Mouse (Mus musculus) ZHBTc4 (cell line): Measurements from ENCODE around the gene Ccdc110.

Experiments used
- DNase-seq: peaks from one replicate; pipeline ENCODE4 v3.0.0-alpha.2; 2011; ENCODE audit warnings: low read depth, low spot score

Ccdc110 gene

GRCm38 (mm10) chr8:45934582-45935014 is at the start of gene Ccdc110:
Ccdc110 (plus strand) TSS chr8:45934619.
- DNase-seq = peak; percentile 95

DNA sequence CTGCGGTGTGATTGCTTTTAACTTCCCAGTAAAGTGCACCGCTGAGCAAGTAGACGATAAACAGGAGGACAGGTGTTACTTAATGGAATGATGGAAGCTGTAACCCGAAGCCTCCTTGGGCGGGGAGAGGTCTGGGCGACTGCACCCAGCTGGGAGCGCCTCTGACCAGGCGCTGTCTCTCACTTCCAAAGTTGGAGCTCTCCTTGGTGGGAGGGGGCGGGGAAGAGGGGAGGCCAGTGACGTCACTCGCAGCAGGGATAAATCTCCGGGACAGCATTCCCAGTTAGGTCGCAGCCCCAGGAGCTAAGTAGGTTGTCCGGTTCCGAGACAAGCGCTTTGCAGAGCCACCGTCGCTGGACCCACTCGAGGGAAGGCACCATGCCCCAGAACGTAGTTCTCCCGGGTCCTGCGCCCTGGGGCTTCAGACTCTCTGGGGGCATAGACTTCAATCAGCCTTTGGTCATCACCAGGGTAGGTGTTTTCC is 49.2 kb upstream of the Ccdc110 start, which contains the start of gene Pdlim3:
Gene Pdlim3 (plus strand): TSS at position 260 of the 484 bp plus-strand sequence.
- DNase-seq = peak; percentile 81

DNA sequence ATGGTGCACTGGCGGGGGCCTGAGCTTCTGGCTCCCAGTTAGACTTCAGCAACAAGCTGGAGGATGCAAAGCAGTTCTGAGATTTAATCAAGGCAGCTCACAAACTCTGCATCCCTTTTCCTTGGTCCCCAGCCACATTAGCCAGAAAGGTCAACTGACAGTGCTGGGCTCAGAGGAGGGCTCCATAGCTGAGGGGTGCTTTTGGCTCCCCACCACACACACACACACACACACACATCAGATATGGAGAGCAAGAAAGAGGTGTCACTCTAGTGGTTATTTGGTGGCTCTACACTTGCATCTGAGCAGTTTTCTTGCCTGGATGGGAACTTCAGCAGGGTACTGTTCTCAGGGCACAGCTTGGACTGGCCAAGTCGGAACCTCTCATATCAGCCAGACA is 48.6 kb upstream of the Ccdc110 start:
- peak; percentile 27 for DNase-seq

GRCm38 (mm10) chr8:45889737-45890136 is 44.7 kb upstream of the Ccdc110 start:
- DNase-seq = no peak

DNA sequence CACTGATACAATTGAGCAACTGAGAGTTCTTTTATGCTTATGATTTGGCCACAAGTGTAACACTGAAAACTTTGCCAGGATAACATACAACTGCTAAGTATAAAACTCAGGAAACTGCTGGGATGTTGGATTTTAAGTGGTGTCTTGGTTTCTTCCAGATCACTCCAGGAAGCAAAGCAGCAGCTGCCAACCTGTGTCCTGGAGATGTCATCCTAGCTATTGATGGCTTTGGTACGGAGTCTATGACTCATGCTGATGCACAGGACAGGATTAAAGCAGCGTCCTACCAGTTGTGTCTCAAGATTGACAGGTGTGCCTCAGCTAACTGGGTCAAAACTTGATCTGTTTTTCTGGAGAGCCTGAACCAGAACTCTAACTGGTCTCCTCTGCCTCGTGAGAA is 37.8 kb upstream of the Ccdc110 start:
- no peak for DNase-seq

GRCm38 (mm10) chr8:45899783-45900182 is 34.6 kb upstream of the Ccdc110 start:
- DNase-seq = no peak

DNA sequence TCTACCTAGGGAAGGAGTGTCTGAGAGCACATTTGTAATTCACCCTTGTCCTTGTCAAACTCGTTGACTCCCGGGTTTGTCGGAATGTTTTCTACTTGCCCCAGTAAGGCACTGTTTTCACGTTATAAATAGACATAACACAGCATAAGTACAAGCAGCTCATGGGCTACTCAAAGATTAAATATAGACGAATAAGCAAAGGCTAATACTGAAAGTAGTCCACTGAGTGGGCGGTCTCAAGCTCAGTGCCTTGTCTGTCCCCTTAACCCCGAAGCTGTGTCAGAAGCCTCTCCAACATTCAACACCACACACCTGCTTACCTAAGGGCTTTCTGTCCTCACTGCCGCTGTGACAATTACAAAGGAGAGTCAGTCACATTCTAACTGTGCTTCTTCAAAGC is 32.8 kb upstream of the Ccdc110 start:
- DNase-seq = no peak

DNA sequence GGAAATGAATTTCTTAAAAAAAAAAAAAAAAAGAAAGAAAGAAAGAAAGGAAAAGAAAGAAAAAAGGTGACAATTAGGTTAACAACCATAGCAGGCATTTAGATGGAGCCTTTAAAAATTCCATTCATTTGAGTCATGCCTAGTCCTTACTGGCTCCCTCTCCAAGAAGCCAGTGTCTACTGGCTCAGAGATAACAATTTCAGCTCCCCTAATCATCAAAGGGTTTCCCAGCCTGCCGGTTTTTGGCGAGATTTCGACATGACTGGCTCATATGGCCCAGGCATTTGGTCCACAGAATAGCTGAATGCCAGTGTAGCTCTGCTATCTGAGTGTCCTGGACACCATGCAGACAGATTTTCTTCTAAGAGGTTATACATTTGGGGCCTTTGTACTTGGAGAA is 30.8 kb upstream of the Ccdc110 start:
- no peak for DNase-seq

- no peak for DNase-seq
These were observed 28.7 kb upstream of the Ccdc110 start for GRCm38 (mm10) chr8:45905591-45906250.

DNA sequence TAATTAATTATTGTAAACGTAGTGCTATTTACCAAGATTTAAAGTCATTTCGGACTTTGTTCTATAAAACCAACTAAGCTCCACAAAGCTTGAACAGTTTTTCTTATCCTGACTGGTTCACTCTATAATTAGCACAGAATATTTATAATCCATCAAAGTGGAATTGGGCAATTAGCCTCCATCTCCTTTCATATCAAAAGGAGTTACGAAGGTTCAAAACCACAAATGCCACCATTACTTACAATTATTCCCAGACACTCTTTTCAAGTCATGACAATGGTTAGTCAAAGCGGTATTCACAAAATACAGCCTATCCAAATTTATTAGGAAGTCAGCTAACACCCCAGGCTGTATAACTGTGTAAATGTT is 28.2 kb upstream of the Ccdc110 start:
- no peak for DNase-seq

DNA sequence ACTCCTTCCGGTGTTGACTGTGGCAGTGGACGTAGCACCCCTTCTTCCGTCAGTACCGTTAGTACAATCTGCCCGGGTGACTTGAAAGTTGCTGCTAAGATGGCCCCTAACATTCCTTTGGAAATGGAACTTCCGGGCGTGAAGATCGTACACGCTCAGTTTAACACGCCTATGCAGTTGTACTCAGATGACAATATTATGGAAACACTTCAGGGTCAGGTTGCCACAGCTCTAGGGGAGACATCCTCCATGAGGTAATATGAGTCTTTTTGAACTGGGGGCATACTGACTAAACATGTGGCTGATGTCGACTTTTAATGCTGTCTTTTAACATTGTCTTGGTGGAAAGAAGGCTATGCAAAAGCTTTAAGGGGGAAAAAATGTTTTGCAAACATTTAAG is 20.7 kb upstream of the Ccdc110 start:
- no peak for DNase-seq

DNA sequence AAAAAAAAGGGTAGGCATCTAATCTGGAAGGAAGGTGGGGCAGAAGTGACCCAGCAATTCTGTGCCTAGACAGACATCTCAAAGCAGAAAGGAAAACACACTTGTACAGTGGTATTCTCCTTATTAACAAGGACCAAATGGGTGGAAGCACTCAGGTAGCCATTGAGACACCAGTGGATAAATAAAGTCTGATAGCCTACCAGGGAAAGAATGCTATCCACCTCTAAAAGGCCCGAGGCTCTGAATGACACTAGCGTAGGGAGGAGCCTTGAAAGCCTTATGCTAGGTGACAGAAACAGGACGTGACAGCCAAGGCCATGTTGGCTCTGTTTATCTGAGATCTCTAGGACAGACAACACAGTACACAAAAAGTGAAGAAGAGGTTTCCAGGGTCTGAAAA is 17.9 kb upstream of the Ccdc110 start:
- DNase-seq = peak; percentile 43

- DNase-seq = no peak
These were observed 17.3 kb upstream of the Ccdc110 start for GRCm38 (mm10) chr8:45917040-45917679.

DNA sequence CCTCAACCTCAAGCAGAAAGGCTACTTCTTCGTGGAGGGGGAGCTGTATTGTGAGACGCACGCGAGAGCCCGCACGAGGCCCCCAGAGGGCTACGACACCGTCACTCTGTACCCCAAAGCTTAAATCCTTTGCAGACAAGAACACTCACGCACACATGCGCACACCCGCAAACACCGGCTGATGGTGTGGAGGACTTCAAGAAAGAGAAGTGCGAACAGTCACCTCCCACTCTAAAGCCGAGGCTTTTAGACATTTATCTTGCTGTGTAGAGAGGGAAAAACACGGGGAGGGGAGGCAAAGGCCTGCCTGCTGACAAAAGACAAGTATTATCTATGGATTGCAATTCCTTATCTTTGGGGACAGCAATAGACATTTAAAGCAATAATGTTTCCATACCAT is 15.5 kb upstream of the Ccdc110 start:
- DNase-seq = no peak

GRCm38 (mm10) chr8:45920392-45920791 is 14.0 kb upstream of the Ccdc110 start:
- DNase-seq = no peak

DNA sequence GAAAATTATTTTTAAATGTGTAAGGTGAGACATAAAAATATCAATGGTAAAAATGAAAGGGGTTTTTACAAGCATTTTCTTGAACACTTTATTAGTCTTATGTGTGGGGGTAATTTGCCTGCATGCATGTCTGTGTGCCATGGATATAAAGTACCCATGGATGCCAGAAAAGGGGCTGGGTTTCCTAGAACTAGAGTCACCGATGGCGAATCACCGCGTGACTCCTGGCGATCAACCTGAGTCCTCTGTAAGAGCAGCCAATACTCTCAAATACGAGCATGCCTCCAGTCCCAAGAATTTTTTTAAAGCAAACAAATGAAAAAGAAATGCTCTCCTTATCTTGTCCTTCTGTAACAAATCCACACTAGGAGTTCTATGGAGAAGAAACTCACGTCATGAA is 12.3 kb upstream of the Ccdc110 start:
- no peak for DNase-seq

DNA sequence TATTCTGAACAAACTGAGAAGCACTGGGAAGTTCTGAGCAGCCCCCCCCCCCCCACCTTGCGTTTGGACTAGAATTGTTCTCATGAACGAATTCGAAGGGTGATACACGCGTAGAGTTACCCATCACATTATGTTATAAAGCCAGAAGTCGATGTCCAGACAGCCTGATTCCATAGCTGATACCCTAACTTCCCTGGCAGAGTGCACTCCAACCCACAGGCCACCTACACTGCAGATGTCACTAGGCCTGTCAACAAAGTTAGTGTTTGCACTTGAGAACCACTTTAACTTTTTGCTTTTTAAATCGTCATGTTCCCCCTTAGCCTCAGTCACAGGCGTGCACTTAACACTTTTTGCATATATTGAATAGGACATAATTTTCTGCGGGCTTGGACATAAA is 2.6 kb downstream of the Ccdc110 start:
- DNase-seq = no peak

GRCm38 (mm10) chr8:45946283-45946682 is 11.9 kb downstream of the Ccdc110 start:
- DNase-seq = no peak

GRCm38 (mm10) chr8:45950622-45951021 is 16.2 kb downstream of the Ccdc110 start:
- peak; percentile 60 for DNase-seq

DNA sequence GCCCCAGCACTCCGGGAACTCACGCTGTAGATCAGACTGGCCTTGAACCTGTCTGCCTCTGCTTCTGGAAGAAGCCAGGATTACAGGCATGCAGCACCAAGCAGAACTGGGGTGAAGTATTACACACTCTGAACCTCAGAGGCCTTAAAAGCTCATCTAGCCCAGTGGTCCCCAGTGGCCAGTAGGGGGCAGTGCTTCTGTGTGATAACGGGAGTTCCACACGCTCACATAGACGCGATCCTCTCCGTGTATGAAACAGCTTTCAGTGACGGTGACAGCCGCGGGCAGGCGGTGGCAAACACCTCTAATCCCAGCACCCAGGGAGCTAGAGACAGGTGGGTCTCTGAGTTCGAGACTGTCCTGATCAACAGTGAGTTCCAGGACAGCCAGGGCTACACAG is 36.5 kb downstream of the Ccdc110 start:
- DNase-seq = peak; percentile 67

- no peak for DNase-seq
These were observed 39.6 kb downstream of the Ccdc110 start for GRCm38 (mm10) chr8:45973988-45974505.

DNA sequence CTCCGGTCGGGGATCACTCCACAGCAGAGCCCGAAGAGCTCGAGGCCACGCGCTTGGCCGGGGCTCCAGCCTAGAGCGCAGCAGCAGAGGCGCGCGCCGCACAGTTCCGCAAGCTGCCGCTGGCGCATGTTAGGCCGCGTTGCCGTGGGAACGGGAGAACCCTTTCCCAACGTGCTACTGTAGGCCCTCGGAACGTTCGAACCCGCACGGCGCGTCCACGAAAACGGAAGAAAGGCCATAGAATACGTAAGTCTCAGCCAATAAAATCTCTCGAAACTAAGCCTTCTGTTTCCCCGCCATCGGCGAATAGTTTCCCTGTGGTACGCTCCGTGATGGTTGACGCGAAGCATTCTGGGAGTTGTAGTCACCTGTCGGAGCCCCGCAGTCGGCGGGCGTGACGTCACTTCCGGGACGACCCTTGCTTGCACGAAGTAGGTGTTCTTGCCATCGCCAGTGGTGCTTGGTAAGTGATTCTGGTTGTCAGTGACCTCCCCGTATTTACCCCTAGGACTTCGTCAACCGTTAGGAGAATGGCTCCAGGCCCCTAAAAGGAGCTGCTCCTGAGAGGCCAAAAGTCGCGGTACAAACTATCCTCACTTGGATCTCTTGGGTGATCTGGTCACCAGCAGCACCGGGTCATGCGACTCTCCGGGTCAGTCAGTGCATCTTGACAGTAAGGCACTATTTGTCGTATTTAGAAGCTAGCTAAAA is 40.9 kb downstream of the Ccdc110 start, which contains the start of the genes 1700029J07Rik and Ufsp2:
Gene 1700029J07Rik (minus strand): TSS at position 127 of the 711 bp plus-strand sequence.
Gene Ufsp2 (plus strand): TSS at position 403 of the 711 bp plus-strand sequence.
- peak; percentile 95 for DNase-seq
